8 mouse cellular contexts compared by ENCODE assay signal in genomic region chr12:85269821-85270220, GRCm38 (mm10). TPM values are rescaled to one million over a fixed set of nuclear protein-coding genes. Genes with fewer than 3 reads are reported as not detected.
DNase-seq lines count a peak whose midpoint lies in the region; ATAC-seq and TF ChIP-seq lines count a peak whose summit lies in the region.

No protein-coding gene starts in this region.

- no peaks in the 10 kb centered on the region for H3K27me3 ChIP-seq in heart, embryonic 11.5 days (ENCODE audit: control insufficient read depth, insufficient read depth, low read length)
- no peaks in the 10 kb centered on the region for H3K27me3 ChIP-seq in ES-Bruce4 (ENCODE audit: control insufficient read depth, insufficient read depth, low read length, poor library complexity, severe bottlenecking)
- H3K27me3 ChIP-seq in forebrain, embryonic 16.5 days (replicated peaks; ENCODE audit: control insufficient read depth, insufficient read depth, low read length): no peaks in the 10 kb centered on the region
- H3K27me3 ChIP-seq in liver, embryonic 16.5 days (ENCODE audit: control insufficient read depth, insufficient read depth, low read depth, low read length): no peaks in the 10 kb centered on the region

- peak overlapping the region; percentile 66 for H3K4me2 ChIP-seq in heart, embryonic 11.5 days
- peak overlapping the region; percentile 70 for H3K4me2 ChIP-seq in forebrain, embryonic 16.5 days (ENCODE audit: low read length)
- H3K4me2 ChIP-seq in liver, embryonic 16.5 days (ENCODE audit: low read depth, low read length): peak overlapping the region; percentile 79

- no peaks in the 10 kb centered on the region for H3K9me3 ChIP-seq in heart, embryonic 11.5 days (replicated peaks; ENCODE audit: control insufficient read depth, low read length)
- 0 out of 2 replicates have a peak, but pooled peaks cover 3% of the 10 kb centered on the region for H3K9me3 ChIP-seq in ES-Bruce4 (replicated peaks; ENCODE audit: control insufficient read depth, insufficient read depth, low read length, poor library complexity, severe bottlenecking)
- 0 out of 2 replicates have a peak, but pooled peaks cover 3% of the 10 kb centered on the region for H3K9me3 ChIP-seq in forebrain, embryonic 16.5 days (ENCODE audit: control insufficient read depth, low read length)
- no peaks in the 10 kb centered on the region for H3K9me3 ChIP-seq in liver, embryonic 16.5 days (replicated peaks; ENCODE audit: control insufficient read depth, low read length)

- no peak for TF ChIP-seq EP300 in ES-Bruce4 (IDR thresholded peaks at IDR 0.05; ENCODE audit: insufficient read depth, low read depth, low read length)

- no peaks in the 10 kb centered on the region for H3K36me3 ChIP-seq in heart, embryonic 11.5 days (ENCODE audit: control insufficient read depth, insufficient read depth, low read length)
- H3K36me3 ChIP-seq in ES-Bruce4 (ENCODE audit: control insufficient read depth, insufficient read depth, low read length, poor library complexity, severe bottlenecking): no peaks in the 10 kb centered on the region; the same call in none of the 2 replicates
- no peaks in the 10 kb centered on the region for H3K36me3 ChIP-seq in forebrain, embryonic 16.5 days (ENCODE audit: control insufficient read depth, insufficient read depth)
- H3K36me3 ChIP-seq in liver, embryonic 16.5 days (ENCODE audit: control insufficient read depth, insufficient read depth): no peaks in the 10 kb centered on the region; the same call in 1 of the 2 replicates

- 56% methylated on average over 3 of the region's 3 CpGs for WGBS in heart, embryonic 11.5 days (ENCODE audit: insufficient replicate concordance)
- 53% methylated on average over 3 of the region's 3 CpGs for WGBS in forebrain, embryonic 16.5 days
- WGBS in liver, embryonic 16.5 days (ENCODE audit: insufficient replicate concordance): 53% methylated on average over 3 of the region's 3 CpGs

- no peak for TF ChIP-seq CTCF in ES-Bruce4 (IDR thresholded peaks at IDR 0.05; ENCODE audit: low read depth, low read length)

- H3K9ac ChIP-seq in heart, embryonic 11.5 days (ENCODE audit: low read depth, low read length): peak overlapping the region; percentile 84
- peak overlapping the region; percentile 78 for H3K9ac ChIP-seq in ES-Bruce4 (ENCODE audit: low read depth, poor library complexity, severe bottlenecking)
- H3K9ac ChIP-seq in forebrain, embryonic 16.5 days (replicated peaks; ENCODE audit: low read depth, low read length): peak overlapping the region; percentile 87
- H3K9ac ChIP-seq in liver, embryonic 16.5 days (ENCODE audit: low read depth, low read length): peak overlapping the region; percentile 76

- TF ChIP-seq POLR2A in ES-Bruce4 (IDR thresholded peaks at IDR 0.05; ENCODE audit: insufficient read depth, low read length): no peak

- DNase-seq in heart, postnatal 4 days: no peak
- no peak for DNase-seq in cerebellum, postnatal 25 days
- no peak for DNase-seq in cerebellum, adult 11-12 months
- no peak for DNase-seq in cerebellum, adult 18-20 months

- H3K27ac ChIP-seq in heart, embryonic 11.5 days (ENCODE audit: low read depth, low read length): peak overlapping the region; percentile 70
- peak overlapping the region; percentile 99 for H3K27ac ChIP-seq in ES-Bruce4 (ENCODE audit: insufficient read depth, low read length)
- H3K27ac ChIP-seq in forebrain, embryonic 16.5 days (ENCODE audit: low read length): peak overlapping the region; percentile 88
- H3K27ac ChIP-seq in liver, embryonic 16.5 days (ENCODE audit: low read length): no peak overlapping the region

- ATAC-seq in heart, embryonic 11.5 days (replicated peaks; ENCODE audit: insufficient number of reproducible peaks, low FRiP score, low TSS enrichment): no peak
- ATAC-seq in forebrain, embryonic 16.5 days: no peak
- ATAC-seq in liver, embryonic 16.5 days (ENCODE audit: low read depth): no peak

- peak overlapping the region; percentile 56 for H3K4me3 ChIP-seq in heart, embryonic 11.5 days (ENCODE audit: low read depth, low read length)
- H3K4me3 ChIP-seq in ES-Bruce4 (ENCODE audit: low read depth, low read length): peak overlapping the region; percentile 59
- peak overlapping the region; percentile 73 for H3K4me3 ChIP-seq in forebrain, embryonic 16.5 days (replicated peaks; ENCODE audit: low read length)
- peak overlapping the region; percentile 79 for H3K4me3 ChIP-seq in liver, embryonic 16.5 days (ENCODE audit: low read depth, low read length)

- H3K4me1 ChIP-seq in heart, embryonic 11.5 days (ENCODE audit: control insufficient read depth, insufficient read depth, low read length): no peaks in the 10 kb centered on the region; the same call in 1 of the 2 replicates
- H3K4me1 ChIP-seq in ES-Bruce4 (ENCODE audit: control insufficient read depth, insufficient read depth, low read length): peaks cover 4% of the 10 kb centered on the region
- peaks cover 3% of the 10 kb centered on the region; the same call in 1 of the 2 replicates for H3K4me1 ChIP-seq in forebrain, embryonic 16.5 days (replicated peaks; ENCODE audit: control insufficient read depth, insufficient read depth, low read length)
- peaks cover 8% of the 10 kb centered on the region for H3K4me1 ChIP-seq in liver, embryonic 16.5 days (ENCODE audit: control insufficient read depth, low read depth, low read length)

RNA-seq across cellular contexts. Expression of gene Mlh3, which starts 0.6 kb away (rescaled TPM):
- 6.7 and 8.3 TPM in 2 replicates for polyA plus RNA-seq in heart, embryonic 11.5 days (2014; fragmentation: Nextera tagmentation; extraction: Ambion mirVana)
- total RNA-seq in heart, postnatal 4 days (2021): 1 to 10 TPM; 6.9 to 8.7 TPM
- 13.1 and 15.7 TPM in 2 replicates for polyA plus RNA-seq in ES-Bruce4 (2011; ENCODE audit: insufficient read depth, insufficient read length, low read depth, missing spikeins)
- 10.7 and 11.7 TPM in 2 replicates for polyA plus RNA-seq in forebrain, embryonic 16.5 days (2015; fragmentation: Nextera tagmentation; extraction: Ambion mirVana)
- 2.2 and 2.3 TPM in 2 replicates for polyA plus RNA-seq in liver, embryonic 16.5 days (2015; fragmentation: Nextera tagmentation; extraction: Ambion mirVana)

RNA-seq across cellular contexts. Expression of gene Acyp1, which starts 18.4 kb away (rescaled TPM):
- polyA plus RNA-seq in heart, embryonic 11.5 days (2014; fragmentation: Nextera tagmentation; extraction: Ambion mirVana): 68.6 and 70.6 TPM in 2 replicates
- total RNA-seq in heart, postnatal 4 days (2021): 10 to 100 TPM; 20.9 to 24.0 TPM
- 47.1 and 53.7 TPM in 2 replicates for polyA plus RNA-seq in ES-Bruce4 (2011; ENCODE audit: insufficient read depth, insufficient read length, low read depth, missing spikeins)
- 46.9 and 52.8 TPM in 2 replicates for polyA plus RNA-seq in forebrain, embryonic 16.5 days (2015; fragmentation: Nextera tagmentation; extraction: Ambion mirVana)
- polyA plus RNA-seq in liver, embryonic 16.5 days (2015; fragmentation: Nextera tagmentation; extraction: Ambion mirVana): 43.3 and 48.8 TPM in 2 replicates

RNA-seq across cellular contexts. Expression of gene Zc2hc1c, which starts 18.6 kb away (rescaled TPM):
- 0.69 and 0.93 TPM in 2 replicates for polyA plus RNA-seq in heart, embryonic 11.5 days (2014; fragmentation: Nextera tagmentation; extraction: Ambion mirVana)
- total RNA-seq in heart, postnatal 4 days (2021): 1 to 10 TPM in 1 of 2 experiments, under 1 TPM in 1; 0.98 to 1.2 TPM
- 0.84 and 0.88 TPM in 2 replicates for polyA plus RNA-seq in ES-Bruce4 (2011; ENCODE audit: insufficient read depth, insufficient read length, low read depth, missing spikeins)
- 0.86 and 0.98 TPM in 2 replicates for polyA plus RNA-seq in forebrain, embryonic 16.5 days (2015; fragmentation: Nextera tagmentation; extraction: Ambion mirVana)
- 0.08 and 0.13 TPM in 2 replicates for polyA plus RNA-seq in liver, embryonic 16.5 days (2015; fragmentation: Nextera tagmentation; extraction: Ambion mirVana)

RNA-seq across cellular contexts. Expression of gene Eif2b2, which starts 50.5 kb away (rescaled TPM):
- 60.4 and 60.6 TPM in 2 replicates for polyA plus RNA-seq in heart, embryonic 11.5 days (2014; fragmentation: Nextera tagmentation; extraction: Ambion mirVana)
- 10 to 100 TPM; 55.0 to 55.9 TPM for total RNA-seq in heart, postnatal 4 days (2021)
- polyA plus RNA-seq in ES-Bruce4 (2011; ENCODE audit: insufficient read depth, insufficient read length, low read depth, missing spikeins): 58.0 and 71.6 TPM in 2 replicates
- polyA plus RNA-seq in forebrain, embryonic 16.5 days (2015; fragmentation: Nextera tagmentation; extraction: Ambion mirVana): 76.9 and 86.3 TPM in 2 replicates
- polyA plus RNA-seq in liver, embryonic 16.5 days (2015; fragmentation: Nextera tagmentation; extraction: Ambion mirVana): 31.7 and 31.8 TPM in 2 replicates
